Mouse (Mus musculus) heart, postnatal 36 days (tissue): ENCODE measurements at regions not wholly inside any gene's neighbourhood (a gene's known extent, or its start where the extent isn't known, plus 50 kb on each side); places are given as distances from the start of the nearest gene placed in this dataset.
"Not testable (repeated sequence)": the region's sequence is repeated elsewhere in the genome, so short reads cannot be mapped to it uniquely, and the experiment has no call there.

Experiments
- DNase-seq, 2 experiments: peaks; one replicate each; pipeline ENCODE4 v3.0.0; 2021 to 2022
- intact Hi-C: fragments of 180-260 bp; cut with DNase I; formaldehyde crosslinking; loops from one replicate; pipeline ENCODE4 v1.15.1; 2025

DNA sequence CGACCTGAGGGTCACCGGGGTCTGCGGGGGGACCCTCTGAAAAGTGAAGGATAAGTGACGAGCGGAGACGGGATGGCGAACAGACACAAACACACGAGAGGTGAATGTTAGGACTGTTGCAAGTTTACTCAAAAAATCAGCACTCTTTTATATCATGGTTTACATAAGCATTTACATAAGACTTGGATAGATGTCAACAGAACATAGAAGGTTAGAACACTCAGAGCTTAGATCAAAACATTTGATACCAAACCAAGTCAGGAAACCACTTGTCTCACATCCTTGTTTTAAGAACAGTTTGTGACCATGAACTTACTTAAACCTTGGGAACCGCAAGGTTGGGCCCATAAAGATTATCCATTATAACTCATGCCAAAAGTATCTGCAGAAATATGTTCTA lies 1042.2 kb upstream of the Sel1l start:
- intact Hi-C loops, DNase-seq: not testable (repeated sequence)

DNA sequence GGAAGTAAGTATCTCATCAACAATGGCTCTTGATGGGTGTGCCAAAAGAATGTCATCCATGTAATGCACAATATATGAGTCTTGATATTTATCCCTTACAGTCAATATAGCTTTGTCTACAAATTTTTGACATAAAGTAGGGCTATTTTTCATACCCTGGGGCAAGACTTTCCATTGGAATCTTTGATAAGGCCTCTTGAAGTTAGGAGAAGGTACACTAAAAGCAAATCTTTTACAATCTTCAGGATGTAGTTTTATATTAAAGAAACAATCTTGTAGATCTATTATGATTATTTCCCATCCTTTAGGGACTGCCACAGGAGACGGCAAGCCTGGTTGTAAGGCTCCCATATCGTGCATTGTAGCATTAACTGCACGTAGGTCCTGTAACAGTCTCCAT lies 1038.8 kb upstream of the Sel1l start:
- DNase-seq = no peak
- intact Hi-C loops = no loop called here

DNA sequence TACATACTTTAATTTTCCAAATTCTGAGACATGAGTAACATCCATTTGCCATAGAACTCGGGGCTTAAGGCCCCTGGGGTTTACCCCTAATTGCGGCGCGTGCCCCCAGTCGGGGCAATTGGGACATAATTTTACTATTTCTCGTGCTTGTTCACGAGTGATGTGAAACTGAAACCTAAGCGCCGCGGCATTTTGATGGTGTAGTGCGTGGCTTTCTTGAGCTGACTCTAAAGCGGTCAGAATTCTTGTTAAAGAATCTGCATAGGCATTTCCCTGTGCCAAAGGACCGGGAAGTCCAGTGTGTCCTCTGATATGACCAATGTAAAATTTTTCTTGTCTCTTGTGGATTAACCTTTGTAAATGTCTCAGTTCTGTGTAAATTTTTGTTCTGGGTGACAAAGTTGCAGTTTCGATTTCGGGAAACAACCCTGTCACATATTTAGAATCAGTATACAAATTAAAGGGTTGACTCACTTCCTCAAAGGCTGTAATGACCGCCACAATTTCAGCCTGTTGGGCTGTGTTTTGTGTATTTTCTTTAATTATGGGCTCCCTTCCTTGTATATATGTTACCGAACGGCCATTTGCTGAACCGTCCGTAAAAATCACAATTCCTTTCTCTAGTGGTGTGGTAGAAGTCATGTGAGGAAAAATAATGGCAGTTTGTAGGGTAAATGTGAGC lies 1037.6 kb upstream of the Sel1l start:
- intact Hi-C loops, DNase-seq: not testable (repeated sequence)

DNA sequence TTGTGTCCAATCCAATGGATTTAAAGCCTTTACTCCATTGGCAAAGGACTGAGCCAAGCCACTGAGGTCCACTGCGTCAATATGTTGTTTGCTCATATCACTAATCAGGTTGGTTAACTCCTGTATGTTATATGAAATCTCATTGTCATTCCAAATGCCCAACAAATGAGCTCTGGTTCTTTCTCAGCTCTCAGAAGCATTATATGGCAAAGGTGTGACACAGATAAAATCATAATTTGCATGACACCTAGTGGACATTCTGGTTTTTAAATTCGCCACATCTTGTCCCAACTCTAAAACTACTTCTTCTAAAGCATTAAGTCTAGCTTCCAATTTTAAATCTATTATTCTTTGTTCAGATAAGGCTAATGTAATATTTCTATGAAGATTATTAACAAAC lies 1035.1 kb upstream of the Sel1l start:
- DNase-seq, intact Hi-C loops: not testable (repeated sequence)

DNA sequence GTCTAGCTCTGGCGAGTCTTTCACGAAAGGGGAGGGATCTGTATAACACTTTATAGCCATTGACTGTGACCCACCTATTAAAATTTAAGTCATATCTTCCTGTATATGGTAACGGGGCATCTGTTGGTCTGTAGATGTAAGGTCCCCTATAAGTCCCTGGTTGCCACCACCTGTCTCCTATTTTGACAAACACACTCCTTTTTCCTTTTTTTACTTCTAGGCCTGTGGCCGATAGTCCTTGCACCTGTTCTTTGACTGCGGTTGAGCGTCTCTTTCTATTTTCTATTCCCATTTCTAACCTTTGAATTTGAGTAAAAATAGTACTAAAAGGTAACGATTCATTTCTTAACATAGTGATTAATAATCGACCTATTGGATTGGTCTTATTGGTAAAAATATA lies 1034.1 kb upstream of the Sel1l start:
- DNase-seq, intact Hi-C loops: not testable (repeated sequence)

DNA sequence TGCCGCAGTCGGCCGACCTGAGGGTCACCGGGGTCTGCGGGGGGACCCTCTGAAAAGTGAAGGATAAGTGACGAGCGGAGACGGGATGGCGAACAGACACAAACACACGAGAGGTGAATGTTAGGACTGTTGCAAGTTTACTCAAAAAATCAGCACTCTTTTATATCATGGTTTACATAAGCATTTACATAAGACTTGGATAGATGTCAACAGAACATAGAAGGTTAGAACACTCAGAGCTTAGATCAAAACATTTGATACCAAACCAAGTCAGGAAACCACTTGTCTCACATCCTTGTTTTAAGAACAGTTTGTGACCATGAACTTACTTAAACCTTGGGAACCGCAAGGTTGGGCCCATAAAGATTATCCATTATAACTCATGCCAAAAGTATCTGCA lies 1033.6 kb upstream of the Sel1l start:
- intact Hi-C loops, DNase-seq: not testable (repeated sequence)

DNA sequence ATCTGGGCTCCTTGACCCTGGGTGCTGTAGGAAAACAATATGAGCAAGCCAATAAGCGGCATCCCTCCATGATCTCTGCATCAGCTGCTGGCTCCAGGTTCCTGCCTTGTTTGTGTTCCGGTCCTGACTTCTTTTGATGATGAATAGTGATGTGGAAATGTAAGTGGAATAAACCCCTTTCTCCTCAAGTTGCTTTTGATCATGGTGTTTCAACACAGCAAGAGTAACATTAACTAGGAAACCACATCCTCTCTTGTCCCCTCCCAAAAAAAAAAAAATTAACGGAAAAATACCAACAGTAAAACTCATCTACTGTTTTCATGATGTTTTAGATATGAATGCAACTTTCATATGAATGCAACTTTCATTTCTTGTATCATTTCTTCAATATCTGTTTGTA lies 1024.6 kb upstream of the Sel1l start:
- no peak for DNase-seq
- intact Hi-C loops = no loop called here

DNA sequence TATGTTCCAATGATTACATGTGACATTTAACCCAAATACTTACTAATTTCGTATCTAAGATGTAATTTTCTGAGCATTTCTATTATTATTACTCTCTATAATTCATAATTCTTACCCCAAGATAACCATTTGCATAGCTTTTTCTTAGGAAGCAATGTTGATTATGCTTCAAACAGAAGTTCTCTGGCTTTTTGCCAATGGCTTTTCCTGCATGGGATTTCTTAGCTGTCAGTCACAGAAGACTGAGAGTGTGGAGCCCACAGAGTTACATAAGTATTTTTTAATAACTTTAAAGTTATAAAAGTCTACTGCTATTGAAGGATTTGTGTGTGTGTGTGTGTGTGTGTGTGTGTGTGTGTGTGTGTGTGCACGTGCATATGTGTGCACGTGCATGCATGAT lies 1020.4 kb upstream of the Sel1l start:
- DNase-seq = no peak
- intact Hi-C loops = no loop called here

DNA sequence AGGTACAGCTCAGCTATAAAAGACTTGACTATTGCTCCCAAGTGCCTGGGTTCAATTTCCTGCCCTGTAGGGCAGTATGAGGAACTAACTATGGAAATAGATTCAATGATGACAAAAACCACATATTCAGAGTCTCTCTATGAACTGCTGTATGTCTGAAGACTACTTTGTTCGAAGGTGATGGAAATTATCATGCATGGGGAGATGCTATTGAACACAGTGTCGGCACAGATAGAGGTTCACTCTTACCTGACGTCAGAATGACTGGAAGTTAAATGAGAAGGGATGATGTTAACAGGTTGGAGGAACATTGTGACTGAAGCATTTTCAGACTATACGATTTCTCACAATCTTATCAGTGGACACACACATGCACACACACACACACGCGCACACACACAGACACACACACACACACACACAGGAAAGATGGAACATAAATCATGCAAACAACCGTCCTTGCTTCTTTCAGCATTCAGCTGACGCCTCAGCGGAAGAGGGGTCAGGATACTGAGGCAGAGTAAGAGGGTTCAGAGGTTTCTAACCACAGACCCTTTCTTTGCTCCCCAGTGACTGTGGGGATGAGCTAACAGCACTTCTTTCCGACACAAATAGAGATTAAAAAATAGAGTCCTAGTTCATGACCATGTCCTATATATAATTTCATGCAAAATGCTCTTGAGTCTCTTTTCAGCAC lies 974.3 kb upstream of the Sel1l start:
- no peak for DNase-seq
- intact Hi-C loops = no loop called here

DNA sequence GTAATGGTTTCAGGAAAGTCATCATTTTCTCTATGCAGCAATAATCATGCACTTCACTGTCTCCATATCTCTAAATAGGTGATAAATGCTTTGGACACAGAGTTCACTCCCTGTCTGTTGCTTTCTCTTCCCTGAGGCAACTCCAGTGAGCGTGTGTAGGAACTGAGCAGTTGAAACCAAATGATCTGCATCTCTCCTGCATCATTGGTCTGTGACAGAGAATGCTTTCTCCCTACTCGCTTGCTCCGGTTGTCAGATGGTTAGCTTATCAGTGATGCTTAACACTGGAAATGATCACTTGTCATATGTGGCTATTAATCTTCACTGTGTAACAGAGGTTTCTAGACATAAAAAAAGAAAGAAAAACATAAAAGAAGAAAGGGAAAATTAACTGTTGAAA lies 969.7 kb upstream of the Sel1l start:
- no peak for DNase-seq
- intact Hi-C loops = no loop called here

DNA sequence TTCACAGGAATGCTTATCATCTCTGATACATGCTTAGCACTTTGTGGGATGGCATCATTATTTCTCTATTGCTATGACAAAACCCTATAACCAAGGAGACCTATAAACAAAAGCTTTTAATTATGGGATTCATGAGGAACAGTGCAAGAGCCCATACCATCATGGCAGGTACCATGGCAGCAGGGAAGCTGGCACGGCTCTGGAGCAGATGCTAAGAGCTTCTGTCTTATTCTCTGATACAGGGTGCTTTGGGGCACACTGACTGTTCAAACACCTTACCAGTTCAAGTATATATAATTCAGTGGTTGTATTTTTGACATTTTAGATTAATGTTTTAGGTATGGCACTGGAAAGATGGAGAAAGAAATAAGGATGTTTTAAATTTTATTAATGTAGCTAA lies 952.2 kb upstream of the Sel1l start:
- intact Hi-C loops = no loop called here
- DNase-seq = no peak

DNA sequence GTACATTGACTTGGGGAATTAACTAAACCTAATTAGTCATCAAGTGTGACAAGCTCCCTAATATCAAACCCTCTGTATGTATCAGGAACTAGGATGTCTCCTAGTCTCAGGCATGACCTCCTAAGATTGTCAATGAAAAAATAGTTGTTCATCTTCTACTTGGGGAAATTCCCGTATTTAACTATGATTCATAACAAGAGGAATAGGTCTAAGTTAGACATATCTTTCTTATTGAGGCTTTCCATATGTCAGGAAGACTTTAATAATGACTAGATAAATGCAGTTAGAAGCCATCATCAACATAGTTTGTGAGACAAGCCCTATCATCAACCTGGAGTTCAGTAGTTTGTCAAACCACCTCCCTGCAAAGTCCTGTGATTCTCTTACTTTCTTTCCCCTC lies 934.4 kb upstream of the Sel1l start:
- intact Hi-C loops = no loop called here
- no peak for DNase-seq

DNA sequence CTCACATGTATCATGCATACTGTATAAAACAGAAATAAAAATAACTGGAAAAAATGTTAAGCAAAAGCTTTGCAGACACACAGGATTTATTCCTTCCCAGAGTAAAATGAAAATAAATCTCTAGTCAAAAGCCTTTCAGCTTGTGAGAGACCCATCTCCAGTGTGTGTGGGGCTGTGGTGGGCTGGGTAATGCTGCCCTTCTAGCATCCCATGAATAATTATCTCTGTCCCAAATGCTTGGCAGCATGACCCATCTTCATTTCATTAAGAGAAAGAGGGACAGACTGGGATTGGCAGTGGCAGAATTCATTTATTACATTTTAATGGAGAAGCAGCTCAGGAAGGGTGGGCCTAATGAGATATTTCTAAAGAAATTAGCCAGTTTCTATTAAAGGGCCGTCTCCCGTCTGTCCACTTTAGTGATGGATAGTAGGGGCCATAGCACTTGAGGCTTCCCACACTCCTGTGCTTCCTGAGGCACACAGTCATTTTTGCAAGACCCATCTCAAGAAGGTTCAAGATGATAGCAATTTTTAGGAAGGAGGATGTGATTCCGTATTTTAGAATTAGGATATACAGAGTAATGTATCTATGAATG lies 930.8 kb upstream of the Sel1l start:
- intact Hi-C loops = no loop called here
- DNase-seq = no peak

DNA sequence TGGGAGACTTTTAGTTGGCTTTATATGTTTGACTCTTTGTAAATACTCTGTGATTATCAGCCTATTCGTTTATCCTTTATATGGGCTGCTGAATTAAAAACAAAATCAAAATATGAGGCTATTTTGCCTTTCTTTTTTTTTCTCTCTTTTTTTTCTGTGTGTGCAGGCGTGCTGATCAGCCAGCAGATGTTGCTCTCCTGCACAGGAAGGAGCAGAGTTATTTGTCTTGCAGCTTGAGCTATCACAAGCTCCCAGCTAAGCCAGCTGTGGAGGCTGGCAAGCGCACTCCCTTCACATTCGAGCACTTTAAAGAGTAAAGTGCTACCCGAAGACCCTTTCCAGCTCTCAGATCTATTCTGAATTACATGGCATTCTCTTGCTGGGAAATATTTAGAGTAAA lies 926.7 kb upstream of the Sel1l start:
- no peak for DNase-seq
- intact Hi-C loops = no loop called here

DNA sequence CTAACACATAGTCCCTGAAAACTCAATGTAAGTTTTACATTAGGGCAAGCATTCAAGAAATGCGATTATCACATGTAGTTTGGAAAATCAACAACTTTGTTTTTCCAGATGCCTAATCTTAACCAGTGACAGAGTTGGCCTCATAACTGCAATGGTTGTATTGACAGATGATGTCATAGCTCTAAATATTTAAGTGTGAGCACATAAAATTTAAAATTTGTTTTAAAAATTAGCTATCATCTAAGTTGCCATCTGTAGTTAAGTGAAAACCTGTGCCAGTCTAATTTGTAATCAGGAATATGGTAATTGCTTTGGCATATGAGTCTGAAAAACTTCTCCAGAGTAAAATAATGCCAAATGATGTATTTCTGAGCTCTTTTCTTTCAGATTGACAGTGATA lies 899.6 kb upstream of the Sel1l start:
- no peak for DNase-seq
- intact Hi-C loops = no loop called here

DNA sequence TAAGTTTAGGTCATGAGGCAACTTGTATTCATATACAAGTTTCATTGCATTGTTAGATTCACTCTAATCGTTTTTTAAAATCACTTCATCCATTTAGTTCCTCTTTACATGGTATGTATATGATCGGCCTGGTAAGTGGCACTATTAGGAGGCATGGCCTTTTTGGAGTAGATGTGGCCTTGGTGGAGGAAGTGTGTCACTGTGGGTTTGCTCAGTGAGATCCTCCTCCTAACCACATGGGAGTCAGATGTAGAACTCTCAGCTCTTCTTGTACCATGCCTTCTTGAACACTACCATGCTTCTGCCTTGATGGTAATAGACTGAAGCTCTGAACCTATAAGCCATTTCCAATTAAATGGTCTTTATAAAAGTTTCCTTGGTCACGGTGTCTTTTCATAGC lies 891.9 kb upstream of the Sel1l start:
- DNase-seq = no peak
- intact Hi-C loops = no loop called here

DNA sequence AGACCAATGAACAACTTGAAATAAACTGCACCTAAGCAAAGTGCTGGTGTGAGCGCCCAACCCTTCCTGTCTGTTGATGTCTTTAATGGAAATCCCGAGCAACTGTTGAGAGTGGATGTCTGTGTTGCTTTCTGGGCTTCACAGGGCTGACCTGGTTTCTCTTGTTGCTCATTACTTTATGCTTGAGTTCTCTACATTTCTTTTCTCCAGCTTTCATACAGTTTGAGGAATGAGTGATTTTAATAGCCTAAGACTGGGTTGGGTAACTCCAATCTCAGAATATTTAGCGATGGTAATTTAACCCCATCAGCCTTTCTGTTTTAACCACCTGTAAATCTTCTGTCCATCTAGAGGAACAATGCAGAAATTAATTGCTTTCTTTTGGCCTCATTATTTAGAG lies 890.2 kb upstream of the Sel1l start:
- intact Hi-C loops = no loop called here
- DNase-seq = no peak

DNA sequence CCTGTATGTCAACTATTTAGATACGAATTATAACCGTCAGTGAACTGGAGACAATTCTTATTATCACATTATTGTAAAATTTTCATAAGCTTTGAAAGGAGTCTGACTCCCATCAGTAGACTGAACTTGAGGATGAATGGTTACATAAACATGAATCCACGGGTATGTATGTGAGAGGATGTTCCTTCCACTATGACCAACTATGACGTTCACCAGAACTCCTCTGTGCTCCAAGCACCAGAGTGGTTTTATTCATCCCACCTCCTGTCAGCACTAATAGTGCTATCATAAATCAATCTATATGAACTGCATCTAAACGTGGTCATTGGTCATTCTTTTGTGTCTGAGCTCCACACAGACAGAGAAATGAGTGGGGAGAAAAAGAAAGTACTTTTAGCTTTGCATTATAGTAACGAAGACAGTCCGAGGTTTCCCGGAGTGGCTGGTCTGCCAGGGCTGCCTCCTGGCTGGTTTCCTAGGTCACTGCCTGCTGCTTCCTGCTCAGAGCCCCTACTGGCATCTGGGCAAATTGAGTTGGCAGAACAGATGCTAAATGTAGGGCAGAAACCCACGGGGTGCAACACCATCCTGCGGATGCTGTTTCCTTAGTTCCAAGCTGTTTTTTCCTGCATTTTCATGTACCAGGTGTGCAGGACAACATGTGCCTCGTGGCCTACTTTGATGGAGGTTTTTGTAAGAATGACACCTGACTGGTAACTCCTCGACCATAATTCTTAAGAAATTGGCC lies 888.8 kb upstream of the Sel1l start:
- intact Hi-C loops = no loop called here
- no peak for DNase-seq

DNA sequence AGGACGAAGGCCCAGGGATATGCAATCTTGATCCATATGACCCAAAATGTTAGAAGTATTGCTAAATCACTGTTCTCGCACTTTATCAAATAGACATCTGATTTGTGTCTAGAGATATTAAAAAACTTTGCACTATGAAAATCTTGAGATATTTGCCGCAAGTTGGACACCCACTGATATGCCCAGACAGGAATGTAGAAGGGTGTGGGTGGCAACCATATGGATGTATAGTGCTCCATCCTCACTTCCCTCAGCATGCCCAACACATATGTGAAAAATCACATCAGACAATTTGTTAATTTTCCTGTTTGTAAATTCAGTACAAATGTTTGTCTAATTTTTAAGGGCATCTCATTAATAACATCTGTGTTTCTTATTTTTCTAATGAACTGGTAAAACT lies 874.1 kb upstream of the Sel1l start:
- DNase-seq = no peak
- intact Hi-C loops = no loop called here

DNA sequence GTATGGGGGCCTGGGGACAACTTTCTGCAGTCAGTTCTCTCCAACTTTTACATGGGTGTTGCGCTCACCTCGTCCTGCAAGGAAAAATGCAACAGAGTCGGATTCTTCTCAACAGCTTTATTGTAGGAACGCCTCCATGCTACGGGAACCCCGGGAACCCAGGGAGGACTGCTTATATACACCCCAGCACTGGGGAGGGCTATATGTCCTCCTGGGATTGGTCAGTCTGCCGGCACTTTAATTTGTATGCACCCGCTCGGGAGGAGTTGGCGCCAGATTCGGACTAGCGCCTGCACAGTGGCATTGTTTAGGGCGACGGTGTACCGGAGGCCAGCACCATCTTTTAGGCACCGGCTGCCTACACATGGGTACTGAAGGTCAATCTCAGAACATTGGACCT lies 864.5 kb upstream of the Sel1l start:
- no peak for DNase-seq
- intact Hi-C loops = no loop called here

DNA sequence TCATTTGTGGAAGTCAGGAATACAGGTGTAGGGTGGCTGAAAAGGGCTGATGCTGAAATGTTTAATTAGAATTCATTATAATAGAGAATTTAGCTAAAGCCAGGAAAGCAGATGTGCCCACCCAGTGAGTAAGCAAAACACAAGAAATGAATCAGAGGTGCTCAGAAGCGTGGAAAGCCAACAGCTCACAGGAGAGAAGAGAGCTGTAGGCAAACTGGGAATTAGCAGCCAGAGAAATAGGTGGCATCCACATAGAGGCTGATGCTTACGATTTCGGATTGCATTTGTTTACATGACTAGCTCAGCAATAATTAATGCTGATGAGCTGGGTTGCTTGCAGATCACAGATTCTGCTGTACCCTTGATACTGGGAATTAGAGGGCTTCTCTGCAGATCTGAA lies 859.5 kb upstream of the Sel1l start:
- intact Hi-C loops = no loop called here
- DNase-seq = no peak

DNA sequence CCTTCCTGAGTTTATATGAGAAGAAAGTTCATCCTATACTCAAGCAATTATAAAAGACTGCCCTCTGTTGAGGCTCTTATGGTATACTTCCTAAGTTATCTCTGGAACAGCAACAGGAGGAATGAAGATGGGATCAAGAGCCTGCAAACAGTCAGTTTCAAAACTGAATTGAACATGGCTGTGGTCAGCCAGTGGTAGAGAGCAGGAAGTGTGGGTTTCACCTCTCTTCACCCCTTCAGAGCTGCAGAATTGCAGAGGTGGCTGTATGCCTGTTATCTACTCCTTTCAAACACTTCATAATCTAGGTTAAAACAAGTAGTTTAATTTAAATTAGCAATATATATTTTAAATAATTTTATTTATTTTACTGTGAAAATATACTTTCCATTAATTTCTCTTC lies 854.8 kb upstream of the Sel1l start:
- intact Hi-C loops = no loop called here
- no peak for DNase-seq
